Mouse (Mus musculus): ENCODE data around the gene Gtf2h3. TPM values are rescaled to one million over a fixed set of nuclear protein-coding genes. Genes with fewer than 3 reads are reported as not detected.
A peak's percentile ranks its signal among the peaks of the same experiment; 100 is the strongest.

The Gtf2h3 gene
- total and polyA plus RNA-seq, 3 experiments, result 51.9 to 84.9 (median 58.2) TPM

GRCm38 (mm10) chr5:124553607-124554006, 25.3 kb upstream of the Gtf2h3 start:
- Histone ChIP-seq H3K27ac (ENCODE audit: insufficient read depth, low read depth) (no peak overlapping the region), H3K9ac (ENCODE audit: insufficient read depth, low read depth) (peak overlapping the region; percentile 71), H3K4me1 (ENCODE audit: control insufficient read depth in 1 of 2, insufficient read depth in 2 of 2) (peaks cover 0 to 10% of the 10 kb centered on the region in 2 experiments; a peak in 2 of 4 replicates), H3K79me2 (replicated peaks; ENCODE audit: control insufficient read depth, extremely low read depth, insufficient read depth, poor library complexity, severe bottlenecking) (peaks cover 8% of the 10 kb centered on the region), H3K4me2 (ENCODE audit: insufficient read depth, low read depth, poor library complexity, severe bottlenecking) (peak overlapping the region; percentile 69), H3K9me3 (replicated peaks; ENCODE audit: low read length) (no peaks in the 10 kb centered on the region), H3K4me3 (replicated peaks in 1 of 3; ENCODE audit: low read depth in 2 of 3, low read length in 2 of 3, poor library complexity in 1 of 3) (peak overlapping the region in 1 of 3 experiments; percentile 64), H3K36me3 (replicated peaks in 1 of 2; ENCODE audit: control insufficient read depth in 1 of 2, insufficient read depth in 1 of 2, low read length in 1 of 2) (peaks cover 37 to 54% of the 10 kb centered on the region in 2 experiments), H3K27me3 (replicated peaks) (no peaks in the 10 kb centered on the region)
- in situ Hi-C loops (cut with MboI; ENCODE audit: low pct_ligation_motif_present, low pct_unique_long_range_greater_than_20kb, low sequenced_read_pairs), result loop anchor here (10.0 kb wide), 1 partner anchor 199 kb away; no protein-coding TSS in a partner anchor
- TF ChIP-seq EP300 (IDR thresholded peaks at IDR 0.05; ENCODE audit: low read length) (no peak), SMC3 (IDR thresholded peaks at IDR 0.05; ENCODE audit: low read depth, low read length) (no peak), TCF12 (IDR thresholded peaks at IDR 0.05; ENCODE audit: low read depth, low read length) (no peak), ZMIZ1 (IDR thresholded peaks at IDR 0.05; ENCODE audit: low read depth, low read length) (no peak), CHD2 (IDR thresholded peaks at IDR 0.05; ENCODE audit: low read length) (no peak), CHD1 (IDR thresholded peaks at IDR 0.05; ENCODE audit: low read depth, low read length) (no peak), ZKSCAN1 (IDR thresholded peaks at IDR 0.05; ENCODE audit: borderline replicate concordance, low read depth, low read length) (no peak), ETS1 (conservative IDR thresholded peaks at IDR 0.05; ENCODE audit: low read depth, low read length) (no peak), GABPA (IDR thresholded peaks at IDR 0.05; ENCODE audit: insufficient replicate concordance, low read depth, low read length) (no peak), CTCF (conservative IDR thresholded peaks at IDR 0.05 in 1 of 2, IDR thresholded peaks at IDR 0.05 in 1 of 2; ENCODE audit: low read depth in 2 of 2, low read length in 2 of 2) (no peak), E2F4 (IDR thresholded peaks at IDR 0.05; ENCODE audit: insufficient replicate concordance, low read depth, low read length) (no peak), NRF1 (IDR thresholded peaks at IDR 0.05; ENCODE audit: low read depth, low read length) (no peak)
- dilution Hi-C loops (cut with MboI; ENCODE audit: extremely low pct_ligation_motif_present, extremely low pct_unique_long_range_greater_than_20kb, low sequenced_read_pairs), result no loop called here
- DNase-seq (ENCODE audit: extremely low read depth), result no peak

DNA sequence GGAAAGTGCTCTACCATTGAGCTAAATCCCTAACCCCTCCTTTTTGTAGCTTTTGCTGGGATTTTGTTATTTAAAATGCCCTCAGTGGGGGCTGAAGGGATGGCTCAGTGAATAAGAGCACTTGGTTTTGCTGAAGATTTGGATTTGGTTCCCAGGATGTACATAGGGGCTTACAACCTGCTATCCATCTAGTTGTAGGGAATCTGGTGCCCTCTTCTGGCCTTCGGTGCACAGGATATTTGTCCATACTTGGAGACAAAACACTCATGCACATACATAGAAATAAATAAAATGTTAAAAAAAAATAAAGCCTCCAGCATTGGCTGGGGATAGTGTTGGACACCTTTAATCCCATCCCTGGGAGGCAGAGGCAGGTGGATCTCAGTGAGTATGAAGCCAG, 23.8 kb upstream of the Gtf2h3 start:
- no peak for DNase-seq (ENCODE audit: extremely low read depth)
- Histone ChIP-seq H3K79me2 (replicated peaks; ENCODE audit: control insufficient read depth, extremely low read depth, insufficient read depth, poor library complexity, severe bottlenecking) (peaks cover 8% of the 10 kb centered on the region), H3K9me3 (replicated peaks; ENCODE audit: low read length) (no peaks in the 10 kb centered on the region), H3K27me3 (replicated peaks) (no peaks in the 10 kb centered on the region), H3K4me1 (ENCODE audit: control insufficient read depth in 1 of 2, insufficient read depth in 2 of 2) (peaks cover 0 to 10% of the 10 kb centered on the region in 2 experiments; a peak in 2 of 4 replicates), H3K36me3 (replicated peaks in 1 of 2; ENCODE audit: control insufficient read depth in 1 of 2, insufficient read depth in 1 of 2, low read length in 1 of 2) (peaks cover 46 to 65% of the 10 kb centered on the region in 2 experiments), H3K27ac (ENCODE audit: insufficient read depth, low read depth) (no peak overlapping the region), H3K4me2 (ENCODE audit: insufficient read depth, low read depth, poor library complexity, severe bottlenecking) (no peak overlapping the region), H3K4me3 (replicated peaks in 1 of 3; ENCODE audit: low read depth in 2 of 3, low read length in 2 of 3, poor library complexity in 1 of 3) (no peak overlapping the region), H3K9ac (ENCODE audit: insufficient read depth, low read depth) (no peak overlapping the region)
- in situ Hi-C loops (cut with MboI; ENCODE audit: low pct_ligation_motif_present, low pct_unique_long_range_greater_than_20kb, low sequenced_read_pairs) (loop anchor here (10.0 kb wide), 1 partner anchor 200 kb away; no protein-coding TSS in a partner anchor), dilution Hi-C loops (cut with MboI; ENCODE audit: extremely low pct_ligation_motif_present, extremely low pct_unique_long_range_greater_than_20kb, low sequenced_read_pairs) (no loop called here)
- TF ChIP-seq JUND (conservative IDR thresholded peaks at IDR 0.05; ENCODE audit: low read depth, low read length) (no peak), RAD21 (IDR thresholded peaks at IDR 0.05; ENCODE audit: low read depth, low read length) (peak; percentile 40), CTCF (conservative IDR thresholded peaks at IDR 0.05 in 1 of 2, IDR thresholded peaks at IDR 0.05 in 1 of 2; ENCODE audit: low read depth in 2 of 2, low read length in 2 of 2) (peak in 1 of 2 experiments; percentile 50; a peak in 2 of 4 replicates), TBP (conservative IDR thresholded peaks at IDR 0.05; ENCODE audit: low read depth, low read length) (no peak)

All from CH12.LX (cell line).